Mouse (Mus musculus) forebrain, embryonic 11.5 days (tissue): ENCODE measurements at regions not wholly inside any gene's neighbourhood (a gene's known extent, or its start where the extent isn't known, plus 50 kb on each side); places are given as distances from the start of the nearest gene placed in this dataset.

Experiments used
- ATAC-seq: fragments of 200-750 bp; cut with Nextera tagmentation; replicated peaks from 2 replicates; pipeline ENCODE4 v1.8.0; 2017; ENCODE audit warnings: moderate TSS enrichment; ENCODE audit not compliant: low FRiP score
- DNase-seq: peaks from one replicate; pipeline ENCODE4 v3.0.0-alpha.2; 2017; ENCODE audit warnings: low spot score
- H3K27ac ChIP-seq: fragments of 300-500 bp; sonication (generic); 2 replicates; pipeline ENCODE4 v1.5.1; 2014; ENCODE audit warnings: low read depth, low read length
- H3K27me3 ChIP-seq: fragments of 300-500 bp; sonication (generic); 2 replicates; pipeline ENCODE4 v1.6.1; 2014; ENCODE audit warnings: mild to moderate bottlenecking, low read length, mixed read lengths; ENCODE audit not compliant: control insufficient read depth, insufficient read depth
- H3K36me3 ChIP-seq: fragments of 300-500 bp; sonication (generic); 2 replicates; pipeline ENCODE4 v1.6.1; 2014; ENCODE audit warnings: mild to moderate bottlenecking, low read length, moderate library complexity, mixed read lengths; ENCODE audit not compliant: control insufficient read depth, insufficient read depth
- H3K4me1 ChIP-seq: fragments of 300-500 bp; sonication (generic); replicated peaks from 2 replicates; pipeline ENCODE4 v1.6.1; 2014; ENCODE audit warnings: low read length, mixed read lengths; ENCODE audit not compliant: control insufficient read depth, insufficient read depth
- H3K4me2 ChIP-seq: fragments of 300-500 bp; sonication (generic); 2 replicates; pipeline ENCODE4 v1.6.1; 2014; ENCODE audit warnings: low read depth, mild to moderate bottlenecking, low read length, moderate library complexity, mixed read lengths; ENCODE audit not compliant: severe bottlenecking
- H3K4me3 ChIP-seq: fragments of 300-500 bp; sonication (generic); 2 replicates; pipeline ENCODE4 v1.5.1; 2014; ENCODE audit warnings: low read depth, low read length
- H3K9ac ChIP-seq: fragments of 300-500 bp; sonication (generic); 2 replicates; pipeline ENCODE4 v1.6.1; 2014; ENCODE audit warnings: low read length
- H3K9me3 ChIP-seq: fragments of 300-500 bp; sonication (generic); 2 replicates; pipeline ENCODE4 v1.6.1; 2016; ENCODE audit warnings: low read length, mixed read lengths; ENCODE audit not compliant: control insufficient read depth
- WGBS: fragments of 180-500 bp; shearing (Covaris S2); extraction: QIAGEN DNeasy Blood & Tissue Kit; methylation state at CpG from one replicate; pipeline ENCODE4 v1.1.7; 2014; 5-methylcytosine and 5-hydroxymethylcytosine counted together

- no peak overlapping the region for H3K9ac ChIP-seq
- peaks cover 4% of the 10 kb centered on the region; the same call in 1 of the 2 replicates for H3K4me1 ChIP-seq
- WGBS = 9% methylated on average over 1 of the region's 1 CpGs
- H3K4me3 ChIP-seq = no peak overlapping the region
- H3K4me2 ChIP-seq = 0 out of 2 replicates have a peak overlapping the region, but pooled peaks have one; percentile 11
- ATAC-seq (peak; percentile 57; the same call in 1 of the 2 replicates), DNase-seq (no peak)
- no peaks in the 10 kb centered on the region for H3K9me3 ChIP-seq
- H3K27me3 ChIP-seq = no peaks in the 10 kb centered on the region
- H3K36me3 ChIP-seq = no peaks in the 10 kb centered on the region
- H3K27ac ChIP-seq = peak overlapping the region; percentile 47; the same call in 1 of the 2 replicates
Measured at GRCm38 (mm10) chr12:51190754-51191153, 157.1 kb upstream of the G2e3 start.

- no peaks in the 10 kb centered on the region for H3K27me3 ChIP-seq
- peak overlapping the region; percentile 47; the same call in 1 of the 2 replicates for H3K27ac ChIP-seq
- 44% methylated on average over 5 of the region's 5 CpGs for WGBS
- ATAC-seq (peak; percentile 69), DNase-seq (no peak)
- H3K4me1 ChIP-seq = peaks cover 4% of the 10 kb centered on the region; the same call in 1 of the 2 replicates
- H3K4me3 ChIP-seq = no peak overlapping the region
- no peak overlapping the region for H3K9ac ChIP-seq
- no peak overlapping the region for H3K4me2 ChIP-seq
- H3K36me3 ChIP-seq = no peaks in the 10 kb centered on the region
- no peaks in the 10 kb centered on the region for H3K9me3 ChIP-seq
Measured at GRCm38 (mm10) chr12:51190186-51190585, 157.7 kb upstream of the G2e3 start.

DNA sequence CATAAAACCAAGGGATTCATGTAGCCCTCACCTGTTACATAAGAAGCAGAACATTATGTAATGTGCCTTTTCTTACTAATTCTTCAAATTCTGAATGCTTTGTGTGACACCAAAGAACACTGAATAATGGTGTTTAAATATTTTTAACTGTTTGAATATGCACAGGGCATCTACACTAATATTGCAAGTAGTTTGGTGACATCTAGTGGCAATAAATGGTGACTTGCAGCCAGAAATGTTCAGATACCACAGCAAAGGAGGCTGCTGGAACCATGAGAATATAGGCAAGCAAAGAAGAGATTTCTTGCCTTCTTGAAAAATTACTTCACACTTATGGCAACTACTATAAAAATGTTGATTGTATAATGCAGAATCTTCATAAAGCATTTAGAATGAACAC is 159.6 kb upstream of the G2e3 start:
- Histone ChIP-seq H3K4me1 (peaks cover 4% of the 10 kb centered on the region; the same call in 1 of the 2 replicates), H3K27ac (no peak overlapping the region), H3K4me3 (no peak overlapping the region), H3K4me2 (no peak overlapping the region), H3K27me3 (no peaks in the 10 kb centered on the region), H3K36me3 (no peaks in the 10 kb centered on the region), H3K9ac (no peak overlapping the region), H3K9me3 (no peaks in the 10 kb centered on the region; the same call in 1 of the 2 replicates)
- ATAC-seq (0 out of 2 replicates have a peak, but pooled peaks have one; percentile 49), DNase-seq (no peak)

DNA sequence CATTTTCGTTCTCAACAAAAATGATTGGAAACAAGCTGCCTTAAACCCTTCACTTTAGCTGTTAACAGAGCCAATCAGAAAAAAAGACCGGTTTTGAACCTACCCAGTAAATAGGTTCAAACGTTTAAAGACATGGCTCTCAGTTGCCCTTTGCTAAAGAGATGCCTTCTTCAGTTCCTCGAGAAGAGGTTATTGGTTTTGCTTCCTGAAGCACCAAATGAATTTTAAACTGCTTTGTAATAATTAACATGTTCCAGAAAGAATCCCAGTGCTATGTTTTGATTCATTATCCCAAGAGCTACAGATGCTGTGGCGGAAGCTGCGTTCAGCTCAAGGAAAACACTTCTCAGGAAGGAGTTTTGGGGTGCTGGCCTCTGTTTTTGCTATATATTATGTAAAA is 160.1 kb upstream of the G2e3 start:
- WGBS = 66% methylated on average over 6 of the region's 6 CpGs
- no peaks in the 10 kb centered on the region for H3K27me3 ChIP-seq
- H3K9me3 ChIP-seq = no peaks in the 10 kb centered on the region; the same call in 1 of the 2 replicates
- no peak overlapping the region for H3K27ac ChIP-seq
- H3K4me3 ChIP-seq = no peak overlapping the region
- DNase-seq (no peak), ATAC-seq (no peak)
- no peak overlapping the region for H3K4me2 ChIP-seq
- H3K36me3 ChIP-seq = no peaks in the 10 kb centered on the region
- H3K9ac ChIP-seq = no peak overlapping the region
- H3K4me1 ChIP-seq = peaks cover 4% of the 10 kb centered on the region; the same call in 1 of the 2 replicates

DNA sequence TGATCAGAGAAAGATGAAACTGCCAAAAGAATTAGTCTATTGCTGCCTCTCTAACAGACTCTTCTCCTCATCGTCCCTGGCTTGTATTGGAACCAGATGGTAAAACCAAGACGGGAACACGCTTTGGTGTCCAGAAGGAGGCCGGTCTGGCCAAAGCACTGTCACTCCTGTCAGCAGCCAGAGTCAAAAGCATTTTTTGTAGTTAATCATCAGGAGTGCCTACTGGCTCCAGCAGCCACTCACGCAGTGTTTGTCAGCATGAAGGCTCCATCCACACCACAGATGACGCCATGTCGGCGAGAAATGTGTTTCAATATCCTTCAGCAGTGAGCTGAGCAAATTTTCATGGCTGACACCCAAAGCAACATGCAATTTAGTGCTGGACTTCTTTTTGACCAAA is 162.1 kb upstream of the G2e3 start:
- no peak for ATAC-seq
- Histone ChIP-seq H3K27ac (no peak overlapping the region), H3K36me3 (no peaks in the 10 kb centered on the region), H3K4me2 (no peak overlapping the region), H3K27me3 (no peaks in the 10 kb centered on the region), H3K4me3 (no peak overlapping the region), H3K9ac (no peak overlapping the region), H3K9me3 (no peaks in the 10 kb centered on the region; the same call in 1 of the 2 replicates), H3K4me1 (peaks cover 2% of the 10 kb centered on the region; the same call in 1 of the 2 replicates)
- DNase-seq = no peak
- 84% methylated on average over 8 of the region's 8 CpGs for WGBS

DNA sequence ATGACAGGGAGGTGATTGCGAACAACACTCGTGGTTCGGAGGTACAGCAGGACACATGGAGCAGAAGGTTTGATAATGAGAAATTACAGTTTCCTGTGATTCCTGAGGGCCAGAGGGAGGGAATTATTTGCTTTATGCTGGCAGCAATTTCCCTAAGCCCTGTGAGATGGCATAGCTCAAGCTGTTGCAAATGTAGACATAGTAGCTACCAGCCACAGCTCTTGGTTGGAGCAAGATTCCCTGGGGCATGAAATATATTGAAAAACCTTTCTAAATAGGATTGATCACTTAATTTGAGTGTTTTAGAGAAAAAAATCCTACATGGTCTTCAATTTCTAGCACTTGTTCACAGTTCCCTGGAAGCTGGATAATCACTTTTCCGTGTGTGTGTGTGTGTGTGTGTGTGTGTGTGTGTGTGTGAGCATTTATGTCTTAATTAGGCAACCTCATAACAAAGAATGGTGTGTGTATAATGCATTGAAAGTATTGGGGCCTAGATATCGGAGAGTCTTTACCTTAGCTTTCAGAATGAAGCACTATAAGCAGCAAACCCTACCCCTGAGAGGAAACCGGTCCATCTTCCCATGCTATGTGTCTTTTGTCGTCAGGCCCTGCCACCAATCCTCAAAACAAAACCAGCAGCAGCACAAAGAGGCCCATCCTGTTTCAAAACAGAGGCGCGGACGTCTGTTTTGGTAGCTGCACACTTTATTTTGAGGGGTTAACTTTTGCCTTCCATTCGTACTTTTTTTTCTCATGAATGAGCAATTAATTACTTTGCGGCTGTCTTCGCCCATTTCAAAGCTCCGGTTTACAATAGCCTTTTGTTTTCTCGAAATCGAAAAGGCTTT is 172.7 kb upstream of the G2e3 start:
- WGBS = 22% methylated on average over 16 of the region's 16 CpGs
- H3K4me2 ChIP-seq = peak overlapping the region; percentile 31; the same call in 1 of the 2 replicates
- DNase-seq = no peak
- H3K9me3 ChIP-seq = no peaks in the 10 kb centered on the region
- H3K36me3 ChIP-seq = no peaks in the 10 kb centered on the region
- H3K4me1 ChIP-seq = no peaks in the 10 kb centered on the region
- H3K27ac ChIP-seq = no peak overlapping the region
- H3K27me3 ChIP-seq = peaks cover 5% of the 10 kb centered on the region; the same call in 1 of the 2 replicates
- H3K4me3 ChIP-seq = no peak overlapping the region
- peak; percentile 46; the same call in 1 of the 2 replicates for ATAC-seq
- no peak overlapping the region; the same call in 1 of the 2 replicates for H3K9ac ChIP-seq

GRCm38 (mm10) chr12:51165186-51165585 is 182.7 kb upstream of the G2e3 start:
- DNase-seq = no peak
- Histone ChIP-seq H3K4me3 (no peak overlapping the region), H3K9me3 (no peaks in the 10 kb centered on the region), H3K27me3 (no peaks in the 10 kb centered on the region), H3K4me1 (no peaks in the 10 kb centered on the region), H3K4me2 (no peak overlapping the region), H3K36me3 (no peaks in the 10 kb centered on the region), H3K27ac (no peak overlapping the region), H3K9ac (no peak overlapping the region)
- no peak for ATAC-seq
- 91% methylated on average over 7 of the region's 7 CpGs for WGBS

GRCm38 (mm10) chr12:51160995-51161394 is 186.9 kb upstream of the G2e3 start:
- DNase-seq = no peak
- H3K27me3 ChIP-seq = no peaks in the 10 kb centered on the region
- H3K36me3 ChIP-seq = no peaks in the 10 kb centered on the region
- no peak overlapping the region for H3K4me2 ChIP-seq
- H3K9ac ChIP-seq = no peak overlapping the region
- no peak for ATAC-seq
- 91% methylated on average over 1 of the region's 1 CpGs for WGBS
- H3K4me3 ChIP-seq = no peak overlapping the region
- no peaks in the 10 kb centered on the region for H3K9me3 ChIP-seq
- no peaks in the 10 kb centered on the region for H3K4me1 ChIP-seq
- H3K27ac ChIP-seq = no peak overlapping the region
